Mouse (Mus musculus) neural tube, embryonic 13.5 days (tissue): ENCODE data around the gene B020011L13Rik. TPM values are rescaled to one million over a fixed set of nuclear protein-coding genes. Genes with fewer than 3 reads are reported as not detected.
"Not testable (repeated sequence)": the region's sequence is repeated elsewhere in the genome, so short reads cannot be mapped to it uniquely, and the experiment has no call there.

Source experiments
- ATAC-seq: fragments of 200-750 bp; cut with Nextera tagmentation; 2 replicates; pipeline ENCODE4 v1.8.0; 2017; ENCODE audit warnings: low read depth, mild to moderate bottlenecking, moderate TSS enrichment, moderate library complexity
- H3K27ac ChIP-seq: fragments of 300-500 bp; sonication (generic); replicated peaks from 2 replicates; pipeline ENCODE4 v1.5.1; 2015; ENCODE audit warnings: moderate library complexity, mild to moderate bottlenecking, inconsistent platforms
- H3K27me3 ChIP-seq: fragments of 300-500 bp; sonication (generic); 2 replicates; pipeline ENCODE4 v1.6.1; 2015; ENCODE audit warnings: mild to moderate bottlenecking, inconsistent platforms
- H3K36me3 ChIP-seq: fragments of 300-500 bp; sonication (generic); 2 replicates; pipeline ENCODE4 v1.6.1; 2015; ENCODE audit warnings: mild to moderate bottlenecking, inconsistent platforms
- H3K4me1 ChIP-seq: fragments of 300-500 bp; sonication (generic); replicated peaks from 2 replicates; pipeline ENCODE4 v1.6.1; 2015; ENCODE audit warnings: inconsistent platforms
- H3K4me2 ChIP-seq: fragments of 300-500 bp; sonication (generic); 2 replicates; pipeline ENCODE4 v1.6.1; 2015; ENCODE audit warnings: inconsistent platforms, mild to moderate bottlenecking, moderate library complexity
- H3K4me3 ChIP-seq: fragments of 300-500 bp; sonication (generic); 2 replicates; pipeline ENCODE4 v1.5.1; 2015; ENCODE audit warnings: mild to moderate bottlenecking, inconsistent platforms
- H3K9ac ChIP-seq: fragments of 300-500 bp; sonication (generic); 2 replicates; pipeline ENCODE4 v1.6.1; 2015; ENCODE audit warnings: moderate library complexity, mild to moderate bottlenecking, inconsistent platforms
- H3K9me3 ChIP-seq: fragments of 300-500 bp; sonication (generic); 2 replicates; pipeline ENCODE4 v1.6.1; 2016; ENCODE audit warnings: inconsistent platforms
- WGBS: fragments of 180-500 bp; shearing (Covaris S2); methylation state at CpG from one replicate; pipeline ENCODE4 v1.1.7; 2015; 5-methylcytosine and 5-hydroxymethylcytosine counted together
- polyA plus RNA-seq: library from polyadenylated mRNA; unstranded; fragments of >200 nt; fragmentation: Nextera tagmentation; extraction: Ambion mirVana; gene quantifications from 2 replicates; pipeline ENCODE4 v1.2.1, GENCODE M21; 2015

Gene B020011L13Rik
- polyA plus RNA-seq, result not detected in 2 replicates

DNA sequence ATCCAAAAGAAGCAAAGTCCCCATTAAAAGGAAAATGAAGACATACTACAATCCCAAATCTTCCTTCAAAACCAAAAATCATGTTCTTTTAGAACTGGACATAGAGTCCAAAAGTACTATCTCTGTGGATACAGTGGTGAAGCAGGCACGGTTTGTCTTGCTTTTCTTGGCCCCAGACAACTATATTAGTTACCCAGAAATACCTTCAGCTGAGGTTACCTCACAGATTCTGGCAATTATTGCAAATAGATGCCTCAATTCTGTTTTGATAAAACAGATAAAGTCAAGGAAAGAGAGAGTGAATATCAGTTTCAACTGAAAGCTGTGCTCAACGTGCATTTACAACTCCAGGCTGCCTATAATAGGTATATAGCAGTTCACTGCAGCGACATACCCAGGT is at the start of gene B020011L13Rik:
Gene B020011L13Rik (plus strand): TSS at position 301 of the 400 bp plus-strand sequence.
- ATAC-seq, H3K4me1 ChIP-seq, H3K4me3 ChIP-seq, H3K4me2 ChIP-seq, H3K9ac ChIP-seq, H3K27ac ChIP-seq, H3K36me3 ChIP-seq, H3K27me3 ChIP-seq: not testable (repeated sequence)
- 65% methylated on average over 3 of the region's 3 CpGs for WGBS
- 0 out of 2 replicates have a peak, but pooled peaks cover 15% of the 10 kb centered on the region for H3K9me3 ChIP-seq

DNA sequence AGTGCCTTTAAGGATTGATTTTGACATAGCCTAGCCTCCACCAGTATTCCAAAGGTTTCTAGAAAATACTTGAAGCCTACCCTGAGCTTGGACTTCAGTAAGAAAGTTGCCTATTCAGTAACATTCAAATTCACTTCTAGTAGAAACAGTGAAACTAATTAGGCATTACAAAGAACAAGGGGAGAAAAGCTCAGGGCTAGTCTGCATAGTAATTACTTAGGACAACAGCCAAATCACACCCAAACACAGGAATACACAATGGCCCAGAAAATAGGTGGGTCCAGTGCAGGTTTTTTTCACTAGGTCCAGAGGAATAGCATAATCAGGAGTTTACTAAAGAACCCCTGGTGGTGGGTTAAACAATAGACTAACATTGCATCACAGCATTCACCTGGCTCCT is 35.3 kb downstream of the B020011L13Rik start:
- not testable (repeated sequence) for H3K4me3 ChIP-seq, H3K27ac ChIP-seq, H3K4me2 ChIP-seq, ATAC-seq, H3K36me3 ChIP-seq, H3K27me3 ChIP-seq, H3K4me1 ChIP-seq, H3K9ac ChIP-seq
- peaks cover 14% of the 10 kb centered on the region for H3K9me3 ChIP-seq

DNA sequence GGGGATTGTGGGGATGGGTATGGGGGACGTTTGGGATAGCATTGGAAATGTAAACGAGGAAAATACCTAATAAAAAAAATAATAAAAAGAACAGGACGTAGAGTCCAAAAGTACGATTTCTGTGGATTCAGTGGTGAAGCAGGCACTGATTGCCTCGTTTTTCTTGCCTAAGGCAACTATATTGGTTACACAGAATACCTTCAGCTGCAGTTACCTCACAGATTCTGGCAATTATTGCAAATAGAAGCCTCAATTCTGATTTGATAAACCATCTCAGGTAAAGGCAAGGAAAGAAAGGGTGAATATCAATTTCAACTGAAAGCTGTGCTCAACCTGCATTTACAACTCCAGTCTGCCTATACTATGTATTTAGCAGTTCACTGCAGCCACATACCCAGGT is 48.8 kb downstream of the B020011L13Rik start, which contains the start of gene Gm28360:
Gene Gm28360 (plus strand): TSS at position 301 of the 400 bp plus-strand sequence.
- not testable (repeated sequence) for H3K4me3 ChIP-seq, H3K4me1 ChIP-seq, H3K27me3 ChIP-seq, H3K9ac ChIP-seq, H3K36me3 ChIP-seq, H3K4me2 ChIP-seq, ATAC-seq, H3K9me3 ChIP-seq, H3K27ac ChIP-seq
- WGBS, result 70% methylated on average over 5 of the region's 5 CpGs

DNA sequence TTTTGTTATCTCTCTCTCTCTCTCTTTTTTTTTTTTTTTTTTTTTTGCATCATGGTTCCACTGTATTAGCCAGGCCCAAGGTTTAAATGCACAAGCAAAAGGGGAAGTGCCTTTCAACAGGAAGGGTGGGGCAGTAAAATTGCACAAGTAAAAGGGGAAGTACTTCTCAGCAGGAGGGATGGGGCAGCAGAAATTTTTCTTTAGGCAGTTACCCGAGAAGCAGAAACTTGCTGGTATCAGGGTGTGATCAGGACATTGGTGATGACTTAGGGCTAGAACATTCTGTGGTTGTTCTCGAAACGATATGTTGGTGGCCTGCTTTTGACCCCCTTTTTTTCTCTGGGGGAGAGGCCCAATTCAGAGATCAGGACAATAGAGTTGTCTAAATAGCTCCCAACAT is 70.8 kb downstream of the B020011L13Rik start:
- 88% methylated on average over 3 of the region's 3 CpGs for WGBS
- ATAC-seq, H3K36me3 ChIP-seq: not testable (repeated sequence)

More for the DNA sequence above, 70.8 kb downstream of the B020011L13Rik start:
- H3K4me3 ChIP-seq, H3K27ac ChIP-seq, H3K4me1 ChIP-seq, H3K27me3 ChIP-seq, H3K4me2 ChIP-seq, H3K9ac ChIP-seq: not testable (repeated sequence)
- peaks cover 17% of the 10 kb centered on the region; the same call in 1 of the 2 replicates for H3K9me3 ChIP-seq

Other genes starting within 250 kb of the B020011L13Rik start
- gene Gm28363, start 84.0 kb upstream of the B020011L13Rik start, polyA plus RNA-seq, result not detected in 2 replicates
- gene Gm28360, start 48.9 kb downstream of the B020011L13Rik start, polyA plus RNA-seq, result not detected in 2 replicates
- gene Gm28168, start 146.9 kb downstream of the B020011L13Rik start, polyA plus RNA-seq, result not detected in 2 replicates
- gene Gm7145, start 184.8 kb downstream of the B020011L13Rik start, polyA plus RNA-seq, result not detected in 2 replicates